Mouse (Mus musculus) sigmoid colon, adult 10 weeks (tissue): ENCODE results near the gene Kcne1l. TPM values are rescaled to one million over a fixed set of nuclear protein-coding genes. Genes with fewer than 3 reads are reported as not detected.

Source experiments
- polyA plus RNA-seq: library from polyadenylated mRNA; stranded (reverse); fragments of 350-450 nt; fragmentation: Illumina TruSeq; extraction: RNeasy Lipid Tissue Mini Kit (QIAGEN cat#74804); gene quantifications from one replicate; pipeline ENCODE4 v1.2.3, GENCODE M21; 2014; ENCODE audit warnings: low read depth, low replicate concordance

Gene Kcne1l
- not detected for polyA plus RNA-seq

GRCm38 (mm10) chrX:142305869-142306581 is at the start of gene Kcne1l:
TSS of gene Kcne1l (minus strand) at chrX:142306294.

Other genes with a start within 250 kb of the Kcne1l start
- gene Gucy2f, start 109.4 kb downstream of the Kcne1l start, polyA plus RNA-seq, result not detected
- 89.6 TPM for gene Nxt2, start 79.5 kb downstream of the Kcne1l start, polyA plus RNA-seq
- 43.1 TPM for gene Acsl4, start 84.2 kb upstream of the Kcne1l start, polyA plus RNA-seq